Mouse (Mus musculus) left cerebral cortex, postnatal 25 days (tissue): Measurements from ENCODE around the gene Vezf1. TPM values are rescaled to one million over a fixed set of nuclear protein-coding genes. Genes with fewer than 3 reads are reported as not detected.

Source experiments
- DNase-seq, 2 experiments: peaks; one replicate each; pipeline ENCODE4 v3.0.0; 2022; ENCODE audit warnings: low spot score in 2 of 2, mixed read lengths in 1 of 2
- intact Hi-C: fragments of 180-260 bp; cut with DNase I; formaldehyde crosslinking; loops from one replicate; pipeline ENCODE4 v1.15.1; 2025
- total RNA-seq, 2 experiments: library from RNA; stranded (reverse); gene quantifications; 2 replicates each; pipeline ENCODE4 v1.2.3; 2021

Gene Vezf1
- total RNA-seq, 2 experiments from 2014 or later, result 23.6 to 25.8 TPM

- intact Hi-C loops, result loop anchor here (2.0 kb wide), 1 partner anchor 45 kb away; no protein-coding TSS in a partner anchor
Observed at GRCm38 (mm10) chr11:88117356-88118090, 49.4 kb downstream of the Vezf1 start.

GRCm38 (mm10) chr11:88118091-88118440, 50.0 kb downstream of the Vezf1 start:
- intact Hi-C loops, result loop anchor here (2.0 kb wide), 1 partner anchor 45 kb away; no protein-coding TSS in a partner anchor
- DNase-seq, result no peak

More at GRCm38 (mm10) chr11:88117356-88118090, 49.4 kb downstream of the Vezf1 start:
- no peak for DNase-seq

- intact Hi-C loops, result loop anchor here (2.0 kb wide), 1 partner anchor 44 kb away; no protein-coding TSS in a partner anchor
- peak; percentile 50 to 61 for DNase-seq
Observed at GRCm38 (mm10) chr11:88118817-88119642, 51.0 kb downstream of the Vezf1 start.

GRCm38 (mm10) chr11:88122545-88122944, 54.5 kb downstream of the Vezf1 start:
- DNase-seq, result no peak
- intact Hi-C loops, result no loop called here

GRCm38 (mm10) chr11:88123021-88123420, 54.9 kb downstream of the Vezf1 start:
- DNase-seq, result no peak
- intact Hi-C loops, result no loop called here

GRCm38 (mm10) chr11:88123731-88124130, 55.7 kb downstream of the Vezf1 start:
- intact Hi-C loops, result no loop called here
- DNase-seq, result no peak

- intact Hi-C loops, result no loop called here
- no peak for DNase-seq
Observed at GRCm38 (mm10) chr11:88125483-88125882, 57.4 kb downstream of the Vezf1 start.

- DNase-seq, result peak in 1 of 2 experiments; percentile 51
- intact Hi-C loops, result no loop called here
Observed at GRCm38 (mm10) chr11:88126306-88126793, 58.3 kb downstream of the Vezf1 start.

GRCm38 (mm10) chr11:88128461-88128860, 60.4 kb downstream of the Vezf1 start:
- intact Hi-C loops, result no loop called here
- DNase-seq, result no peak

- DNase-seq, result no peak
- intact Hi-C loops, result no loop called here
Observed at GRCm38 (mm10) chr11:88129281-88129680, 61.2 kb downstream of the Vezf1 start.

GRCm38 (mm10) chr11:88129935-88130334, 61.9 kb downstream of the Vezf1 start:
- intact Hi-C loops, result no loop called here
- DNase-seq, result no peak

GRCm38 (mm10) chr11:88131847-88132246, 63.8 kb downstream of the Vezf1 start:
- no peak for DNase-seq
- intact Hi-C loops, result no loop called here

Other genes with a start within 250 kb of the Vezf1 start
- gene Lpo, start 240.0 kb upstream of the Vezf1 start, total RNA-seq, result under 1 TPM; 0.32 to 0.44 TPM
- 1 to 10 TPM; 4.2 to 4.4 TPM for gene Mks1, start 215.1 kb upstream of the Vezf1 start, total RNA-seq
- gene Epx, start 192.7 kb upstream of the Vezf1 start, total RNA-seq, result under 1 TPM in 1 of 2 experiments, not detected in 1; 0.39 TPM
- not detected for gene Olfr462, start 176.0 kb upstream of the Vezf1 start, total RNA-seq
- not detected for gene Olfr463, start 170.9 kb upstream of the Vezf1 start, total RNA-seq
- 1 to 10 TPM; 3.0 to 3.7 TPM for gene Olfr464, start 147.3 kb upstream of the Vezf1 start, total RNA-seq
- gene Dynll2, start 80.7 kb upstream of the Vezf1 start, total RNA-seq, result 100 to 1,000 TPM; 580 to 594 TPM
- 100 to 1,000 TPM; 177 to 190 TPM for gene Srsf1, start 20.9 kb upstream of the Vezf1 start, total RNA-seq
- gene Cuedc1, start 29.8 kb downstream of the Vezf1 start, total RNA-seq, result 10 to 100 TPM; 28.7 to 29.5 TPM
- 10 to 100 TPM; 73.6 to 74.5 TPM for gene Mrps23, start 136.1 kb downstream of the Vezf1 start, total RNA-seq
- gene Ccdc182, start 225.8 kb downstream of the Vezf1 start, total RNA-seq, result not detected